Mouse (Mus musculus): Measurements from ENCODE around the gene Gm11239.
"Not testable (repeated sequence)": the region's sequence is repeated elsewhere in the genome, so short reads cannot be mapped to it uniquely, and the experiment has no call there.

The Gm11239 gene

GRCm38 (mm10) chr4:73668054-73668453 lies at the start of gene Gm11239:
Gene Gm11239 (plus strand): TSS chr4:73668354.
- DNase-seq: not testable (repeated sequence)

GRCm38 (mm10) chr4:73622684-73623083 lies 45.5 kb upstream of the Gm11239 start, which contains the start of gene Gm11237:
Gene Gm11237 (plus strand): TSS chr4:73622984.
- DNase-seq: not testable (repeated sequence)

- DNase-seq: not testable (repeated sequence)
These were observed 30.3 kb upstream of the Gm11239 start, which contains the start of gene Gm11236 for GRCm38 (mm10) chr4:73637821-73638220. Gene Gm11236 (plus strand): TSS chr4:73638121.

GRCm38 (mm10) chr4:73661864-73662263 lies 6.3 kb upstream of the Gm11239 start:
- DNase-seq: not testable (repeated sequence)

GRCm38 (mm10) chr4:73683216-73683615 lies 15.1 kb downstream of the Gm11239 start, which contains the start of gene Gm428:
Gene Gm428 (plus strand): TSS chr4:73683516.
- not testable (repeated sequence) for DNase-seq

- DNase-seq: no peak
These were observed 50.6 kb downstream of the Gm11239 start for GRCm38 (mm10) chr4:73718761-73719160.

- DNase-seq: no peak
These were observed 51.7 kb downstream of the Gm11239 start for GRCm38 (mm10) chr4:73719819-73720218.
